Mouse (Mus musculus) brain, adult 10 weeks (tissue): ENCODE data around the gene Wdr92. TPM values are rescaled to one million over a fixed set of nuclear protein-coding genes. Genes with fewer than 3 reads are reported as not detected.

ENCODE experiments used
- polyA plus RNA-seq: library from polyadenylated mRNA; stranded (reverse); fragments of 350-450 nt; fragmentation: Illumina TruSeq; extraction: RNeasy Lipid Tissue Mini Kit (QIAGEN cat#74804); gene quantifications from one replicate; pipeline ENCODE4 v1.2.3, GENCODE M21; 2015; ENCODE audit warnings: low read depth, low replicate concordance

Gene Wdr92
- polyA plus RNA-seq = 12.6 TPM

DNA sequence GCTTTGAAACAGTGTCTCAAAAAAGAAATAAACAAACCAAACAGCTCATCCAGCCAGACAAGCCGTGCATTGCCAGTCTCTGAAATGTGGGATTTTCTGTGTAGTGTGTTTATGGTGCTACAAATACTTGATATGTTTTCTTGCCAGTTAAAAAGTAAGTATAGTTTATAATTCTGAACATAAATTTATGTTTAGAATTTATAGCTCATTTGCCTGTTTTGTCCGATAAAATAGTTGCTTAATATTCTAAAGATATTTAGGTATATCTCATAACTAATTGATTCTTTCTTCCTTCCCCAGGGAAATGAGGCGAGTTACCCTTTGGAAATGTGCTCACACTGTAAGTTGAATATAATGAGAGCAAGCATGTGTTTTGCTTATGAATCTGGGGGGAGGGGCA is at the start of gene Wdr92:
Gene Wdr92, plus strand, starts transcription at position 301 of the 400 bp plus-strand sequence.

DNA sequence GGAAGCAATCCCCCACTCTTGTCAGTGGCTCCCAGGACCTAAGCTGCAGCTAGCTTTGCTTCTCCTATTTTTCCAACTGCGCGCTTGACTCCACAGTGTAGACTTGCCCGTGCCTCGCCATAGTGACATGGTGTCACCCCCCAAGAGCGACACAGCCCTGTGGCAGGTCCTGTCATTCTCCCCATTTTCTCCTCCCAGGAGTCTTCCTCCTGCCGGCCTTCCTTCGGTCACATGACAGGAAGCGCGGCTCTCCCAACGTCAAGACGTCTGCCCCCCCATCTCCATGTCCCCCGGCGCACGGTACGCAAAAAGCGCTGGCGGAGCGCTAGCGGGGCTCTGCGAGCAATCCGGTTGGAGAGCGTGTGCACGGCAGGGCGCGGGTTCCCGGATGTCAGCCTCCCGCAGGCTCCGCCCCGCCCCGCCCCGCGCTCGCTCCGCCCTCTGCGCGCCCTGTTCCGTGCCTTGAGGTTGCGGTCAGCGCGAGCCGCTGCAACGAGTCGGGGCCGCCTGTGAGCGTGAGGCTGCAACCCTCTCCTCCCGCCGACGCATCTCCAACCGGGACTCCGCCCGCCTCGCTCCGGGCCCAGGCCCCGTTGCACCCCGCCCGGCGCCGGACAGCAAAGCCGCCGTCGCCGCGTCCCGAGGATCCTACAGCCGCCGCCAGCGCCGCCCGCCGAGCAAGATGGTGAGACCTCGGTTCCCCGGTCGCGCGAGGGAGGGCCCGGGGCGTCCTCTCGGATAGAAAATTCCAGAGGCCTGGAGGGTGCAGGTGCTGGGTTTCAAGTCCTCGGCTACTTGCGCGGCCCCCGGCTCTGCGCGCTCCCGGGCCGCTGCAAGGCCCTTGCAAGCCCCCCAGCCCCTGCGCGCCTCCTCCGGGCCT is 22.8 kb upstream of the Wdr92 start, which contains the start of gene Ppp3r1:
Gene Ppp3r1, plus strand, starts transcription at position 406 of the 880 bp plus-strand sequence.

DNA sequence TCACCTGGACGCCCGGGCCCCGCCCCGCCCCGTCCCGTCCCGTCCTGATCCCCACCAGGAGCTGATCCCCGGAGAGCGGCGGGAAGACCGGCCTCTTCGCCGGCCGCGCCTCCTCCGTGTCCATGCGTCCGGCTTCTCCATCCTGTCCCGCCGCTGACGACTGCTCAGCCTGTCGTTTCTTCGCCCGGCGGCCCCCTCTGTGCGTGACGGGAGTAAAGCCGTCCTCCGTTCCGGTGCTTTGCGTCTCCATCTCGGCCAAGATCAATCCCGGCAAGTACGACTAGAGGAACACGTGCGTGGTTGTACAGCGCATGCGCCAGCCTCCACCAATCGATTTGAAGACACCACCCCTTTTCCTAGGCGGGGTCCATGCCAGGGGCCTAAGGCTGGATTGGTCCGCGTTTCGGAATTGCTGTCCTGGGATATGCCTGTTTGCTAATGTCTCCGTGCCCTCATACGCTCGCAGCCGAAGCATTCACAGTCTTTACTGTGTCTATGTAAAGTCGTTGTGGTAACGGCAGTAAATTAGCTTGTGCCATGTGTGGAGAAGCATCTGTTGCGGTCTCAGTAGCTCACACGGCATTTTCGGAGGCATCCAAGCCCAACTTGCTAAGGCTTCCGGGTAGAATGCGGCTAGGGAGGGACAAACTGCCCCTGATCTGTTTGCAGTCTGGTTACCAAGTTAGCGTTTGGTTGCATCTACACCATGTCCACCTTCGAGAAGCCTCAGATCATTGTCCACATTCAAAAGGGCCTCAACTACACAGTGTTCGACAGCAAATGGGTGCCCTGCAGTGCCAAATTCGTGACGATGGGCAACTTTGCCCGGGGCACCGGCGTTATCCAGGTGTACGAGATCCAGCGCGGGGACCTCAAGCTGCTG is 29.6 kb downstream of the Wdr92 start, which contains the start of gene Pno1:
Gene Pno1, minus strand, starts transcription at position 311 of the 883 bp plus-strand sequence.

GRCm38 (mm10) chr11:17257443-17257842 is 75.5 kb downstream of the Wdr92 start, which contains the start of gene C1d:
Gene C1d (plus strand): TSS chr11:17257579.

Other genes with a start within 250 kb of the Wdr92 start
- 0.57 TPM for gene Fbxo48, start 230.7 kb upstream of the Wdr92 start, polyA plus RNA-seq
- gene Cnrip1, start 130.5 kb upstream of the Wdr92 start, polyA plus RNA-seq = 104 TPM
- gene Plek, start 129.7 kb upstream of the Wdr92 start, polyA plus RNA-seq = 9.2 TPM
- 824 TPM for gene Ppp3r1, start 22.8 kb upstream of the Wdr92 start, polyA plus RNA-seq
- 45.6 TPM for gene Pno1, start 29.5 kb downstream of the Wdr92 start, polyA plus RNA-seq
- gene C1d, start 75.5 kb downstream of the Wdr92 start, polyA plus RNA-seq = 126 TPM